Mouse (Mus musculus): Measurements from ENCODE around the gene Mink1. TPM values are rescaled to one million over a fixed set of nuclear protein-coding genes. Genes with fewer than 3 reads are reported as not detected.

The Mink1 gene
- total RNA-seq, 2 experiments from 2014 or later, result 45.8 to 49.6 TPM

- no peak for DNase-seq (ENCODE audit: low spot score in 2 of 2)
These were observed 64.2 kb downstream of the Mink1 start for GRCm38 (mm10) chr11:70626877-70627276.

- DNase-seq (ENCODE audit: low spot score in 2 of 2), result no peak
These were observed 65.8 kb downstream of the Mink1 start for GRCm38 (mm10) chr11:70628431-70628830.

- DNase-seq (ENCODE audit: low spot score in 2 of 2), result no peak
These were observed 66.9 kb downstream of the Mink1 start for GRCm38 (mm10) chr11:70629557-70629956.

- DNase-seq (ENCODE audit: low spot score in 2 of 2), result no peak
These were observed 67.4 kb downstream of the Mink1 start for GRCm38 (mm10) chr11:70630129-70630528.

GRCm38 (mm10) chr11:70635601-70636000 is 72.9 kb downstream of the Mink1 start:
- no peak for DNase-seq (ENCODE audit: low spot score in 2 of 2)

GRCm38 (mm10) chr11:70637764-70638163 is 75.1 kb downstream of the Mink1 start:
- no peak for DNase-seq (ENCODE audit: low spot score in 2 of 2)

- DNase-seq (ENCODE audit: low spot score in 2 of 2), result no peak
These were observed 75.6 kb downstream of the Mink1 start for GRCm38 (mm10) chr11:70638293-70638692.

- no peak for DNase-seq (ENCODE audit: low spot score in 2 of 2)
These were observed 76.1 kb downstream of the Mink1 start, which contains the start of gene Gp1ba for GRCm38 (mm10) chr11:70638714-70639278. TSS of gene Gp1ba (plus strand) at chr11:70639122.

GRCm38 (mm10) chr11:70639976-70640375 is 77.3 kb downstream of the Mink1 start:
- DNase-seq (ENCODE audit: low spot score in 2 of 2), result no peak

GRCm38 (mm10) chr11:70641241-70641640 is 78.6 kb downstream of the Mink1 start:
- DNase-seq (ENCODE audit: low spot score in 2 of 2), result no peak

GRCm38 (mm10) chr11:70643051-70643450 is 80.4 kb downstream of the Mink1 start:
- no peak for DNase-seq (ENCODE audit: low spot score in 2 of 2)

GRCm38 (mm10) chr11:70644564-70645103 is 82.0 kb downstream of the Mink1 start:
- DNase-seq (ENCODE audit: low spot score in 2 of 2), result no peak

- no peak for DNase-seq (ENCODE audit: low spot score in 2 of 2)
These were observed 83.0 kb downstream of the Mink1 start for GRCm38 (mm10) chr11:70645461-70646258.

GRCm38 (mm10) chr11:70646259-70646555 is 83.5 kb downstream of the Mink1 start:
- no peak for DNase-seq (ENCODE audit: low spot score in 2 of 2)

- peak; percentile 87 to 90 for DNase-seq (ENCODE audit: low spot score in 2 of 2)
These were observed 84.3 kb downstream of the Mink1 start, which contains the start of the genes Rnf167 and Slc25a11 for GRCm38 (mm10) chr11:70646691-70647650. TSS of gene Rnf167 (plus strand) at chr11:70647235. TSS of gene Slc25a11 (minus strand) at chr11:70647479.

GRCm38 (mm10) chr11:70647716-70648420 is 85.2 kb downstream of the Mink1 start:
- no peak for DNase-seq (ENCODE audit: low spot score in 2 of 2)

- DNase-seq (ENCODE audit: low spot score in 2 of 2), result no peak
These were observed 85.8 kb downstream of the Mink1 start for GRCm38 (mm10) chr11:70648512-70648911.

GRCm38 (mm10) chr11:70649185-70649734 is 86.6 kb downstream of the Mink1 start:
- DNase-seq (ENCODE audit: low spot score in 2 of 2), result peak in 1 of 2 experiments; percentile 19

GRCm38 (mm10) chr11:70650322-70651175 is 87.9 kb downstream of the Mink1 start:
- peak in 1 of 2 experiments; percentile 26 for DNase-seq (ENCODE audit: low spot score in 2 of 2)
